Mouse (Mus musculus): Measurements from ENCODE around the gene Fam189b. TPM values are rescaled to one million over a fixed set of nuclear protein-coding genes. Genes with fewer than 3 reads are reported as not detected.

Gene Fam189b
- polyA plus RNA-seq (2016; fragmentation: Nextera tagmentation; extraction: Ambion mirVana), result 30.9 and 37.2 TPM in 2 replicates

- peaks cover 4% of the 10 kb centered on the region; the same call in 1 of the 2 replicates for H3K27me3 ChIP-seq
- ATAC-seq (ENCODE audit: insufficient number of reproducible peaks, insufficient read depth, low FRiP score, low TSS enrichment), result peak; percentile 87
- 5% methylated on average over 39 of the region's 39 CpGs for WGBS
- H3K4me3 ChIP-seq, result peak within 1 kb of the TSS; percentile 63
- peak within 1 kb of the TSS; percentile 83 for H3K27ac ChIP-seq
- H3K9me3 ChIP-seq, result no peaks in the 10 kb centered on the region
- H3K36me3 ChIP-seq, result peaks cover 46% of the 10 kb centered on the region
- H3K4me2 ChIP-seq (replicated peaks), result peak within 1 kb of the TSS; percentile 94
- peak within 1 kb of the TSS; percentile 86 for H3K9ac ChIP-seq
- peaks cover 33% of the 10 kb centered on the region for H3K4me1 ChIP-seq
These were observed at the start of gene Fam189b for GRCm38 (mm10) chr3:89183058-89183958. TSS of gene Fam189b (plus strand) at chr3:89183143.

- no peaks in the 10 kb centered on the region for H3K36me3 ChIP-seq
- H3K27ac ChIP-seq, result no peak overlapping the region
- H3K27me3 ChIP-seq, result peaks cover 9% of the 10 kb centered on the region; the same call in 1 of the 2 replicates
- no peak overlapping the region for H3K9ac ChIP-seq
- ATAC-seq (ENCODE audit: insufficient number of reproducible peaks, insufficient read depth, low FRiP score, low TSS enrichment), result no peak
- no peaks in the 10 kb centered on the region for H3K9me3 ChIP-seq
- WGBS, result 96% methylated on average over 1 of the region's 1 CpGs
- H3K4me3 ChIP-seq, result no peak overlapping the region
- H3K4me2 ChIP-seq (replicated peaks), result no peak overlapping the region
- peaks cover 6% of the 10 kb centered on the region; the same call in 1 of the 2 replicates for H3K4me1 ChIP-seq
These were observed 49.2 kb upstream of the Fam189b start for GRCm38 (mm10) chr3:89133752-89134151.

- H3K4me2 ChIP-seq (replicated peaks), result no peak within 1 kb of the TSS
- no peak within 1 kb of the TSS for H3K9ac ChIP-seq
- no peaks in the 10 kb centered on the region for H3K36me3 ChIP-seq
- no peak within 1 kb of the TSS for H3K4me3 ChIP-seq
- no peak for ATAC-seq (ENCODE audit: insufficient number of reproducible peaks, insufficient read depth, low FRiP score, low TSS enrichment)
- no peak within 1 kb of the TSS for H3K27ac ChIP-seq
- peaks cover 9% of the 10 kb centered on the region; the same call in 1 of the 2 replicates for H3K27me3 ChIP-seq
- no peaks in the 10 kb centered on the region for H3K9me3 ChIP-seq
- H3K4me1 ChIP-seq, result peaks cover 6% of the 10 kb centered on the region; the same call in 1 of the 2 replicates
- WGBS, result 55% methylated on average over 3 of the region's 3 CpGs
These were observed 47.0 kb upstream of the Fam189b start, which contains the start of gene Pklr for GRCm38 (mm10) chr3:89135958-89136357. TSS of gene Pklr (plus strand) at chr3:89136142.

GRCm38 (mm10) chr3:89136365-89136764 lies 46.6 kb upstream of the Fam189b start:
- 41% methylated on average over 9 of the region's 9 CpGs for WGBS
- Histone ChIP-seq H3K9ac (no peak overlapping the region), H3K36me3 (no peaks in the 10 kb centered on the region), H3K27me3 (peaks cover 9% of the 10 kb centered on the region; the same call in 1 of the 2 replicates), H3K4me3 (no peak overlapping the region), H3K27ac (no peak overlapping the region), H3K9me3 (no peaks in the 10 kb centered on the region), H3K4me1 (peaks cover 6% of the 10 kb centered on the region; the same call in 1 of the 2 replicates), H3K4me2 (replicated peaks) (no peak overlapping the region)
- ATAC-seq (ENCODE audit: insufficient number of reproducible peaks, insufficient read depth, low FRiP score, low TSS enrichment), result no peak

GRCm38 (mm10) chr3:89144821-89145220 lies 38.1 kb upstream of the Fam189b start:
- H3K4me3 ChIP-seq, result no peak overlapping the region
- no peak overlapping the region for H3K27ac ChIP-seq
- peaks cover 5% of the 10 kb centered on the region for H3K4me1 ChIP-seq
- 80% methylated on average over 10 of the region's 10 CpGs for WGBS
- no peak for ATAC-seq (ENCODE audit: insufficient number of reproducible peaks, insufficient read depth, low FRiP score, low TSS enrichment)
- no peak overlapping the region for H3K4me2 ChIP-seq (replicated peaks)
- H3K36me3 ChIP-seq, result no peaks in the 10 kb centered on the region
- peaks cover 33% of the 10 kb centered on the region for H3K27me3 ChIP-seq
- no peaks in the 10 kb centered on the region for H3K9me3 ChIP-seq
- H3K9ac ChIP-seq, result no peak overlapping the region

GRCm38 (mm10) chr3:89145566-89145965 lies 37.4 kb upstream of the Fam189b start:
- WGBS, result 16% methylated on average over 8 of the region's 8 CpGs
- peaks cover 39% of the 10 kb centered on the region for H3K27me3 ChIP-seq
- no peak for ATAC-seq (ENCODE audit: insufficient number of reproducible peaks, insufficient read depth, low FRiP score, low TSS enrichment)
- H3K4me2 ChIP-seq (replicated peaks), result no peak overlapping the region
- H3K9ac ChIP-seq, result no peak overlapping the region
- H3K4me1 ChIP-seq, result peaks cover 5% of the 10 kb centered on the region
- H3K27ac ChIP-seq, result no peak overlapping the region
- no peak overlapping the region for H3K4me3 ChIP-seq
- H3K9me3 ChIP-seq, result no peaks in the 10 kb centered on the region
- no peaks in the 10 kb centered on the region for H3K36me3 ChIP-seq

- H3K4me2 ChIP-seq (replicated peaks), result peak overlapping the region; percentile 56
- H3K9me3 ChIP-seq, result no peaks in the 10 kb centered on the region
- peak overlapping the region; percentile 26 for H3K4me3 ChIP-seq
- H3K36me3 ChIP-seq, result no peaks in the 10 kb centered on the region
- peaks cover 48% of the 10 kb centered on the region for H3K27me3 ChIP-seq
- H3K27ac ChIP-seq, result no peak overlapping the region
- H3K4me1 ChIP-seq, result peaks cover 5% of the 10 kb centered on the region
- peak overlapping the region; percentile 28; the same call in 1 of the 2 replicates for H3K9ac ChIP-seq
- peak; percentile 22; the same call in 1 of the 2 replicates for ATAC-seq (ENCODE audit: insufficient number of reproducible peaks, insufficient read depth, low FRiP score, low TSS enrichment)
- 22% methylated on average over 26 of the region's 26 CpGs for WGBS
These were observed 35.6 kb upstream of the Fam189b start for GRCm38 (mm10) chr3:89147101-89147978.

GRCm38 (mm10) chr3:89147979-89148311 lies 35.0 kb upstream of the Fam189b start:
- Histone ChIP-seq H3K4me1 (peaks cover 5% of the 10 kb centered on the region), H3K4me3 (peak overlapping the region; percentile 26), H3K27ac (no peak overlapping the region), H3K27me3 (peaks cover 48% of the 10 kb centered on the region), H3K9ac (peak overlapping the region; percentile 28; the same call in 1 of the 2 replicates), H3K9me3 (no peaks in the 10 kb centered on the region), H3K36me3 (no peaks in the 10 kb centered on the region), H3K4me2 (replicated peaks) (peak overlapping the region; percentile 56)
- ATAC-seq (ENCODE audit: insufficient number of reproducible peaks, insufficient read depth, low FRiP score, low TSS enrichment), result peak; percentile 36; the same call in 1 of the 2 replicates
- 8% methylated on average over 15 of the region's 15 CpGs for WGBS

- ATAC-seq (ENCODE audit: insufficient number of reproducible peaks, insufficient read depth, low FRiP score, low TSS enrichment), result no peak
- H3K4me1 ChIP-seq, result peaks cover 5% of the 10 kb centered on the region
- H3K4me3 ChIP-seq, result no peak overlapping the region
- 67% methylated on average over 14 of the region's 14 CpGs for WGBS
- H3K27ac ChIP-seq, result no peak overlapping the region
- peak overlapping the region; percentile 56; the same call in 1 of the 2 replicates for H3K4me2 ChIP-seq (replicated peaks)
- no peaks in the 10 kb centered on the region for H3K36me3 ChIP-seq
- H3K27me3 ChIP-seq, result peaks cover 48% of the 10 kb centered on the region
- H3K9me3 ChIP-seq, result no peaks in the 10 kb centered on the region
- no peak overlapping the region for H3K9ac ChIP-seq
These were observed 34.4 kb upstream of the Fam189b start for GRCm38 (mm10) chr3:89148567-89148966.

- Histone ChIP-seq H3K27me3 (peaks cover 37% of the 10 kb centered on the region), H3K36me3 (no peaks in the 10 kb centered on the region), H3K4me3 (no peak overlapping the region), H3K9ac (no peak overlapping the region), H3K4me2 (replicated peaks) (no peak overlapping the region), H3K27ac (no peak overlapping the region), H3K4me1 (peaks cover 5% of the 10 kb centered on the region), H3K9me3 (no peaks in the 10 kb centered on the region)
- WGBS, result 60% methylated on average over 17 of the region's 17 CpGs
- ATAC-seq (ENCODE audit: insufficient number of reproducible peaks, insufficient read depth, low FRiP score, low TSS enrichment), result no peak
These were observed 30.7 kb upstream of the Fam189b start for GRCm38 (mm10) chr3:89152084-89152835.

- Histone ChIP-seq H3K4me1 (peaks cover 15% of the 10 kb centered on the region), H3K9ac (no peak overlapping the region), H3K27me3 (peaks cover 20% of the 10 kb centered on the region), H3K4me2 (replicated peaks) (no peak overlapping the region), H3K4me3 (no peak overlapping the region), H3K36me3 (no peaks in the 10 kb centered on the region), H3K9me3 (no peaks in the 10 kb centered on the region), H3K27ac (no peak overlapping the region)
- ATAC-seq (ENCODE audit: insufficient number of reproducible peaks, insufficient read depth, low FRiP score, low TSS enrichment), result no peak
- WGBS, result 86% methylated on average over 8 of the region's 8 CpGs
These were observed 26.0 kb upstream of the Fam189b start for GRCm38 (mm10) chr3:89156951-89157350.

Measured in embryonic facial prominence, embryonic 12.5 days (tissue).